Mouse (Mus musculus): ENCODE data around the gene Arhgap1. TPM values are rescaled to one million over a fixed set of nuclear protein-coding genes. Genes with fewer than 3 reads are reported as not detected.

The Arhgap1 gene
- total and polyA plus RNA-seq, 3 experiments = 37.8 to 58.1 (median 53.1) TPM

DNA sequence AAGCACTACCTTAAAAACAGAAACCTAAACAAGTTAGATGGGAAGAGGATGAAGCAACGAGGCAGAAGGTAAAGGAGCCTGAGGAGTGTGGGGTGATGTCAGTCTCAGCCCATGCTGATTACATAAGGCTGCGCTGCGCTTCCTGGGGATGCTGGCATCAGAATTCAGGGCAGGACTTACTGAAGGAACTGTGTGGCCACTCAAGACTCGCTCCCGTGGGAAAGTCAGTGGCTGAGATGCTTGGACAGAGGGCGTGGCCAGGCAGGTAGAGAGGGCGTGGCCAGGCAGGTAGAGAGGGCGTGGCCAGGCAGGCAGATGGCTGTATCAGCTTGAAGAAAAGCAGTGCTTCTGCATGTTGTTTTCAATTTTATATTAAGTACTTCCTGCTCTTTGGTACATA lies 34.3 kb downstream of the Arhgap1 start:
- H3K36me3 ChIP-seq (replicated peaks) = peaks cover 94% of the 10 kb centered on the region
- H3K9me3 ChIP-seq (replicated peaks) = no peaks in the 10 kb centered on the region
- no peak overlapping the region for H3K4me3 ChIP-seq (ENCODE audit: low read depth, low read length)
- DNase-seq (ENCODE audit: low spot score) = no peak
- H3K4me1 ChIP-seq (ENCODE audit: insufficient read depth, low read depth, low read length) = no peaks in the 10 kb centered on the region
- no peaks in the 10 kb centered on the region for H3K27me3 ChIP-seq (ENCODE audit: insufficient read depth, low read length)
- no peak for ATAC-seq (ENCODE audit: extremely low read depth, insufficient number of reproducible peaks, low FRiP score, poor library complexity, severe bottlenecking)
- TF ChIP-seq CTCF (IDR thresholded peaks at IDR 0.05; ENCODE audit: low read depth, low read length) (no peak), GATA2 (IDR thresholded peaks at IDR 0.05; ENCODE audit: borderline replicate concordance, low read depth, low read length) (no peak)

DNA sequence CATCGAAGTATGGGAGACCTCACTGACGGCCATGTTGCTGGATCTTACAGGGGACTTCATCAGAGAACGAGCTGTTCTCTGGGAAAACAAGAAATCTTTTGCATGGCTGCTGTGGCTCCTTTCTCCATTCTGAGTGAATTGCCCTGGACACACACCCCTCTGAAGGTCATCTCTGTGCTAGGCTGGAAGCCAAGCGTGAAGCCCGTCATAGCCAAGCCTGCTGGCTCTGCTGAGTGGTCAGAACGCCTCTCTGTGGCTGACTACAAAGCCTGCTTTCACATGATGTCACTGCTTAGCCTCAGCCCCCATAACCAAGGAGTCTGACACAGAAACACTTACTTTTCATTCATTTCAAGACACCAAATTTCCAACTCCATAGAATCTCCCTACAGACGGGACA lies 39.8 kb downstream of the Arhgap1 start:
- DNase-seq (ENCODE audit: low spot score) = no peak
- TF ChIP-seq GATA1 (IDR thresholded peaks at IDR 0.05; ENCODE audit: borderline replicate concordance, low read length) (no peak), TAL1 (conservative IDR thresholded peaks at IDR 0.05; ENCODE audit: low read depth, low read length) (no peak), POLR2AphosphoS5 (IDR thresholded peaks at IDR 0.05; ENCODE audit: insufficient replicate concordance, low read depth, low read length) (no peak), GATA2 (IDR thresholded peaks at IDR 0.05; ENCODE audit: borderline replicate concordance, low read depth, low read length) (no peak), CTCF (IDR thresholded peaks at IDR 0.05; ENCODE audit: low read depth, low read length) (no peak)
- Histone ChIP-seq H3K27me3 (ENCODE audit: insufficient read depth, low read length) (no peaks in the 10 kb centered on the region), H3K4me1 (ENCODE audit: insufficient read depth, low read depth, low read length) (no peaks in the 10 kb centered on the region), H3K4me3 (ENCODE audit: low read depth, low read length) (no peak overlapping the region), H3K36me3 (replicated peaks) (peaks cover 74% of the 10 kb centered on the region), H3K9me3 (replicated peaks) (no peaks in the 10 kb centered on the region)
- ATAC-seq (ENCODE audit: extremely low read depth, insufficient number of reproducible peaks, low FRiP score, poor library complexity, severe bottlenecking) = no peak

DNA sequence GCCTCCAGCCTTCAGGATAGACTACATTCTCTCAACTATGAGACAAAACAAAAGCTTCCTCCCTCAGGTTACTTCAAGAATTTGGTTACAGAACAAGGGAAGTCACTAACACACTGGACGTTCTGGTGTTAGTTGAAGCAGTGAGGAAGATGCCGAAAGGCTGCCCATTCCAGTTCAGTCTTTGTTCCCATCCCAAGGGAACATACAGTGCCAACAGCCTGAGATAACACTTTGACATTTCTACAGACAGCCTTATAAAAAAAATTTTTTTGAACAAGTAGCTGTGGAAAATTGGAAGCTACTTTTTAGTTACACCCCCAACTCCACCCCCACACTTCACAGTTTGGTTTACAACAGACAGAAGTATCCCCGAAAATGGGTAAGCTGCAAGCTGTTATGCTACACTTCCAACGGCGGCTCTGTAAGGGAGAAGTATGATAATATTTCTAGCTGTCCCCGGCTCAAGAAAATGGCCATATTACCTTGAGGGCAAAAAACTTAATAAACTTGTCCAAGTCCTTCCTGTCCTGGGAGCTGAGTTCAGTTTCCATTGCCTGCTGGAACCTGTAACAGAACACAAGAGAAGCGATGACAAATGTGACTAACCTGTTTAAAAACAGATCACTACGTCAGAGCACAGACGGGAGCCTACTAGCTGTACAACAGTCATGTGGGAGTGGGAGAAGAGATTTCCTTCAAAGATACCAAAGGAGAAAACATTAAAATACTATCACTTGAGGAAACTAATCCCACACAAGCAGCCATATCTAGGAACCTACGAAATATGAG lies 46.0 kb downstream of the Arhgap1 start:
- DNase-seq (ENCODE audit: low spot score) (no peak), ATAC-seq (ENCODE audit: extremely low read depth, insufficient number of reproducible peaks, low FRiP score, poor library complexity, severe bottlenecking) (no peak)
- Histone ChIP-seq H3K4me1 (ENCODE audit: insufficient read depth, low read depth, low read length) (no peaks in the 10 kb centered on the region; the same call in 1 of the 2 replicates), H3K36me3 (replicated peaks) (peaks cover 40% of the 10 kb centered on the region), H3K9me3 (replicated peaks) (no peaks in the 10 kb centered on the region), H3K4me3 (ENCODE audit: low read depth, low read length) (no peak overlapping the region), H3K27me3 (ENCODE audit: insufficient read depth, low read length) (no peaks in the 10 kb centered on the region)
- no peak for TF ChIP-seq TAL1 (conservative IDR thresholded peaks at IDR 0.05; ENCODE audit: low read depth, low read length)
- no peak for TF ChIP-seq GATA2 (IDR thresholded peaks at IDR 0.05; ENCODE audit: borderline replicate concordance, low read depth, low read length)
- TF ChIP-seq GATA1 (IDR thresholded peaks at IDR 0.05; ENCODE audit: borderline replicate concordance, low read length) = no peak
- TF ChIP-seq CTCF (IDR thresholded peaks at IDR 0.05; ENCODE audit: low read depth, low read length) = no peak
- TF ChIP-seq POLR2AphosphoS5 (IDR thresholded peaks at IDR 0.05; ENCODE audit: insufficient replicate concordance, low read depth, low read length) = no peak

DNA sequence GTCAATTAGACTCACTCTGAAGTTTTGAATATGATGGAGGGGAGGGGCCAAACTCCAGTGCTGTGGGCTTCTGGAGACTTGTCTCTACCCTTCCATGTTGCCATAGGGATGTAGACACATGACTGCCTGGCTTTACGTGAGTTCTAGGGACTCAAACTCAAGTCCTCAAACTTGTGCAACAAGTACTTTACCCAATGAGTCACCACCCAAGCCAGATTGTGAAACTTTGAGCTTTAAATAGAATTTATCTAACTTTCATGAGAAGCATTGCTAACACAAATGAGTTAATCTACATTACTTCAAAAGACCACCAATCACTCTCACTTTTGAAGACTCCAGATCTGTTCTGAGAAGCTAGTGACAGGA lies 46.5 kb downstream of the Arhgap1 start:
- H3K4me3 ChIP-seq (ENCODE audit: low read depth, low read length) = no peak overlapping the region
- DNase-seq (ENCODE audit: low spot score) = no peak
- H3K9me3 ChIP-seq (replicated peaks) = no peaks in the 10 kb centered on the region
- H3K4me1 ChIP-seq (ENCODE audit: insufficient read depth, low read depth, low read length) = no peaks in the 10 kb centered on the region; the same call in 1 of the 2 replicates
- TF ChIP-seq GATA2 (IDR thresholded peaks at IDR 0.05; ENCODE audit: borderline replicate concordance, low read depth, low read length) (no peak), CTCF (IDR thresholded peaks at IDR 0.05; ENCODE audit: low read depth, low read length) (no peak), GATA1 (IDR thresholded peaks at IDR 0.05; ENCODE audit: borderline replicate concordance, low read length) (no peak), POLR2AphosphoS5 (IDR thresholded peaks at IDR 0.05; ENCODE audit: insufficient replicate concordance, low read depth, low read length) (no peak), TAL1 (conservative IDR thresholded peaks at IDR 0.05; ENCODE audit: low read depth, low read length) (no peak)
- H3K36me3 ChIP-seq (replicated peaks) = peaks cover 38% of the 10 kb centered on the region
- ATAC-seq (ENCODE audit: extremely low read depth, insufficient number of reproducible peaks, low FRiP score, poor library complexity, severe bottlenecking) = no peak
- no peaks in the 10 kb centered on the region for H3K27me3 ChIP-seq (ENCODE audit: insufficient read depth, low read length)

DNA sequence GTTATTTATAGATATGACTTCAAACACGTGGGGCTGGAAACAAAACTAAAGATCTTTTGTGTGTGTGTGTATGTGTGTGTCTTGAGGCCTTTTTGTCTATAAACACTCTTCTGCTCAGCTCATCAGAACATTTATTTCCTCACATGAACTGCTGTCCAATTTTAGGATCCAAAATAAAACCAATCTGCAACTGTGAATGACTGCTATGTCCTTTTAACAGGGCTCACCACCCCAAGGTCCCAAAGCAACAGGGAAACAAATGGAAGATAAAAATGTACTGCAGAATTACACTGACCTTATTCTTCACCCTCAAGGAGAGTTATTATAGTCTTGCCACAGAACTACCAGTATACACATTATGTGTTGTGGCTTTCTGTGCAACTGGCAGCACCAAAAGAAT lies 49.6 kb downstream of the Arhgap1 start:
- ATAC-seq (ENCODE audit: extremely low read depth, insufficient number of reproducible peaks, low FRiP score, poor library complexity, severe bottlenecking) = no peak
- H3K9me3 ChIP-seq (replicated peaks) = no peaks in the 10 kb centered on the region
- no peaks in the 10 kb centered on the region; the same call in 1 of the 2 replicates for H3K4me1 ChIP-seq (ENCODE audit: insufficient read depth, low read depth, low read length)

DNA sequence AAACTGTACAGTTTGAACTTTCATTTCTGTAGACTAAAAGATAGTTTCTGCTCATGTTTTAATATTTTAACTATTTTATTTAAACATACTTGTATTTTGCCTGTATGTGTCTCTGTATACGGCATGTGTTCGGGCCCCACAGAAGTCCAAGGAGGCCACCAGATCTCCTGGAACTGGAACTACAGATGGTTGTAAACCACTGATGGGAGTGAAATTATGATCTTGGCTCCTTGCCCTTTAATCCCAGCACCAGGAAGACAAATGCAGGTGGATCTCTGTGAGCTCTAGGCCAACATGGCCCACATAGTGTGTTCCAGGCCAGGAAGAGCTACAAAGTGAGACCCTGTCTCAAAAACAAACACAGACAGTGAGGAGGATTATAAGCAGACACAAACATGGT lies 51.7 kb downstream of the Arhgap1 start:
- no peaks in the 10 kb centered on the region for H3K9me3 ChIP-seq (replicated peaks)
- TF ChIP-seq TAL1 (conservative IDR thresholded peaks at IDR 0.05; ENCODE audit: low read depth, low read length) (no peak), GATA1 (IDR thresholded peaks at IDR 0.05; ENCODE audit: borderline replicate concordance, low read length) (no peak), CTCF (IDR thresholded peaks at IDR 0.05; ENCODE audit: low read depth, low read length) (no peak), GATA2 (IDR thresholded peaks at IDR 0.05; ENCODE audit: borderline replicate concordance, low read depth, low read length) (no peak), POLR2AphosphoS5 (IDR thresholded peaks at IDR 0.05; ENCODE audit: insufficient replicate concordance, low read depth, low read length) (no peak)
- no peak for ATAC-seq (ENCODE audit: extremely low read depth, insufficient number of reproducible peaks, low FRiP score, poor library complexity, severe bottlenecking)

More for the DNA sequence above, 49.6 kb downstream of the Arhgap1 start:
- DNase-seq (ENCODE audit: low spot score) = no peak
- Histone ChIP-seq H3K4me3 (ENCODE audit: low read depth, low read length) (no peak overlapping the region), H3K36me3 (replicated peaks) (peaks cover 26% of the 10 kb centered on the region), H3K27me3 (ENCODE audit: insufficient read depth, low read length) (no peaks in the 10 kb centered on the region)
- TF ChIP-seq CTCF (IDR thresholded peaks at IDR 0.05; ENCODE audit: low read depth, low read length) (no peak), TAL1 (conservative IDR thresholded peaks at IDR 0.05; ENCODE audit: low read depth, low read length) (no peak), GATA2 (IDR thresholded peaks at IDR 0.05; ENCODE audit: borderline replicate concordance, low read depth, low read length) (no peak), POLR2AphosphoS5 (IDR thresholded peaks at IDR 0.05; ENCODE audit: insufficient replicate concordance, low read depth, low read length) (no peak), GATA1 (IDR thresholded peaks at IDR 0.05; ENCODE audit: borderline replicate concordance, low read length) (no peak)

More for the DNA sequence above, 51.7 kb downstream of the Arhgap1 start:
- H3K36me3 ChIP-seq (replicated peaks) = peaks cover 13% of the 10 kb centered on the region
- no peaks in the 10 kb centered on the region for H3K27me3 ChIP-seq (ENCODE audit: insufficient read depth, low read length)
- DNase-seq (ENCODE audit: low spot score) = no peak
- H3K4me3 ChIP-seq (ENCODE audit: low read depth, low read length) = no peak overlapping the region
- H3K4me1 ChIP-seq (ENCODE audit: insufficient read depth, low read depth, low read length) = no peaks in the 10 kb centered on the region

Measured in G1E (cell line).